In the genomic region with DNA sequence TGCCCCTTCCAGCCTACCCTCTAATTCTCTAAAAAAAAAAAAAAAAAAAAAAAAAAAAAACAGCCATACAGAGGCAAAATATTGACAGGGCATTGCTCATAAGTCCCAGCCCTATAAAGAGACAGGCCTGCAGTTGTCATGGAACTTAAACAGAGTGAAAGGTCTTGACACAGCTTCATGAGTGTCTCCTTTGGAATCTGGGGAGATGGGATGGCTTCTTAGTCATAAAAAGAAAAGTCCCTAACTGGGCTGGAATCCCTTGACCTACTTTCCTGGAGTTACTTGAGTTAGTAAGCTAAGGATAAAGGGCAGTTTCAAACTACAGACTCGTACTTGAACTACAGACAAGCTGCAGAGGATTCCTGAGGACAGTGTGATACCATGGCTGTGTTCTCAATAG, we compare ENCODE assay signal across 24 mouse cellular contexts.
DNase-seq lines count a peak whose midpoint lies in the region; ATAC-seq and TF ChIP-seq lines count a peak whose summit lies in the region.
"Had no signal": no experiment of that assay in that cellular context is flagged by ENCODE, and none has a peak within 500 bp of the region (broad histone marks: within the 10 kb centered on the region; RNA-seq: fewer than 3 reads in every experiment).

No protein-coding gene starts in this region.

- POLR2A ChIA-PET in Patski (lab: Charles Lee) = no interaction called here

- no peak overlapping the region for H3K4me2 ChIP-seq in hindbrain, embryonic 12.5 days (replicated peaks)
- H3K4me2 ChIP-seq: embryonic facial prominence, embryonic 13.5 days; embryonic facial prominence, embryonic 15.5 days; forebrain, embryonic 13.5 days; forebrain, embryonic 15.5 days had no signal

- no peak overlapping the region for H3K27ac ChIP-seq in hindbrain, embryonic 12.5 days
- H3K27ac ChIP-seq: embryonic facial prominence, embryonic 13.5 days; embryonic facial prominence, embryonic 15.5 days; forebrain, embryonic 13.5 days; forebrain, embryonic 15.5 days had no signal

- H3K36me3 ChIP-seq in hindbrain, embryonic 12.5 days = no peaks in the 10 kb centered on the region
- H3K36me3 ChIP-seq: embryonic facial prominence, embryonic 13.5 days; embryonic facial prominence, embryonic 15.5 days; forebrain, embryonic 15.5 days; G1E had no signal

- H3K4me1 ChIP-seq in hindbrain, embryonic 12.5 days = no peaks in the 10 kb centered on the region
- H3K4me1 ChIP-seq: embryonic facial prominence, embryonic 13.5 days; embryonic facial prominence, embryonic 15.5 days; forebrain, embryonic 13.5 days; forebrain, embryonic 15.5 days had no signal

- CTCF ChIA-PET in Patski (lab: Charles Lee) = interaction anchor here (1.2 to 1.5 kb wide), 2 partner anchors 9 to 14 kb away, joined by 3 read pairs; no protein-coding TSS in a partner anchor

- H3K4me3 ChIP-seq in hindbrain, embryonic 12.5 days = no peak overlapping the region
- H3K4me3 ChIP-seq: embryonic facial prominence, embryonic 13.5 days; embryonic facial prominence, embryonic 15.5 days; erythroblast, embryonic 14.5 days; forebrain, embryonic 13.5 days; forebrain, embryonic 15.5 days had no signal

- in situ Hi-C loops in Patski (cut with MboI; ENCODE audit: low pct_unique_long_range_greater_than_20kb) = no loop called here

- no peaks in the 10 kb centered on the region for H3K27me3 ChIP-seq in Patski
- H3K27me3 ChIP-seq in hindbrain, embryonic 12.5 days = no peaks in the 10 kb centered on the region
- H3K27me3 ChIP-seq: CH12.LX; embryonic facial prominence, embryonic 13.5 days; embryonic facial prominence, embryonic 15.5 days; forebrain, embryonic 13.5 days; forebrain, embryonic 15.5 days had no signal

- ATAC-seq in Patski = peak; percentile 26
- no peak for ATAC-seq in CD4-positive, CD25-positive, alpha-beta regulatory T cell, adult 4 months
- no peak for ATAC-seq in hindbrain, embryonic 12.5 days (ENCODE audit: low FRiP score)
- ATAC-seq: activated CD4-positive, CD25-positive, alpha-beta regulatory T cell, adult 4 months; forebrain, embryonic 13.5 days; forebrain, embryonic 15.5 days; forebrain, postnatal 0 days had no signal

- 85% methylated on average over 1 of the region's 1 CpGs for WGBS in hindbrain, embryonic 12.5 days

- no peak for TF ChIP-seq CTCF in Patski (IDR thresholded peaks at IDR 0.05)

- no peak overlapping the region for H3K9ac ChIP-seq in hindbrain, embryonic 12.5 days
- H3K9ac ChIP-seq: embryonic facial prominence, embryonic 13.5 days; embryonic facial prominence, embryonic 15.5 days; forebrain, embryonic 13.5 days; forebrain, embryonic 15.5 days; forebrain, postnatal 0 days had no signal

- DNase-seq in adrenal gland, adult 2 months = peak; percentile 15
- no peak for DNase-seq in adrenal gland, postnatal 10 days
- DNase-seq in Patski (ENCODE audit: low read depth, low spot score) = no peak
- DNase-seq in fibroblast of lung, adult 2 months (ENCODE audit: low read depth) = peak; percentile 7
- DNase-seq: adrenal gland, adult 8-10 months; adrenal gland, postnatal 25 days; cerebellum, adult 11 months; cerebellum, adult 18-20 months; cerebellum, adult 8-10 months; cerebellum, adult 9-11 months; cerebellum, postnatal 14 days; cerebellum, postnatal 36 days; embryo, embryonic 11 days; forebrain, postnatal 0 days had no signal

- no peaks in the 10 kb centered on the region for H3K9me3 ChIP-seq in hindbrain, embryonic 12.5 days (replicated peaks)
- H3K9me3 ChIP-seq: embryonic facial prominence, embryonic 13.5 days; embryonic facial prominence, embryonic 15.5 days; forebrain, embryonic 13.5 days; forebrain, embryonic 15.5 days; G1E had no signal

Comparison
In these comparisons a context has a peak if more than half of its experiments do, and no peak if none do; other contexts are left out.
1. DNase-seq: peak in adrenal gland, adult 2 months (single experiment) and fibroblast of lung, adult 2 months (single experiment); none in adrenal gland, postnatal 10 days (single experiment) and Patski (single experiment).